Comparison of ENCODE assay signal across 16 mouse cellular contexts in the genomic region with DNA sequence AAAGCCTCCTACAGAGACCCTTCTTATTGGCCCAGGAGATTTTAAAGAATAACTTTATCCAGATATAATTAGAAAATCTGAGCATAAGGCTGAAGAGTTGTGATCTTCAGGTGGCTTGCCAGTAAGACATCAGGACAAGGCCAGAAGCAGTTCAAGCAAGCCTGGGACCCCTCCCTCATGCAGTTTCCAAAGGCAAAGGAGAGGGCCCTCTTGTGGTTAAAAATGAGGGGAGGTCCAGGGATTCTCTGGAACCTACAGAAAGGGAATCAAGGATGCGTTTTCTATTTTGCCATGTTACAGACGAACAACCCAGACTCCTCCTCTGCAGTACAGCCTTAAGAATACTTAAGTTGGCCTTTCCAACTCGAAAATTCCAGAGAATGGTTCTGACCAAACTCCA.
DNase-seq lines count a peak whose midpoint lies in the region; ATAC-seq and TF ChIP-seq lines count a peak whose summit lies in the region.
"Had no signal": no experiment of that assay in that cellular context is flagged by ENCODE, and none has a peak within 500 bp of the region (broad histone marks: within the 10 kb centered on the region; RNA-seq: fewer than 3 reads in every experiment).

No protein-coding gene starts in this region.

- H3K27ac ChIP-seq in hindbrain, postnatal 0 days = no peak overlapping the region
- H3K27ac ChIP-seq in hindbrain, embryonic 14.5 days = no peak overlapping the region
- H3K27ac ChIP-seq in midbrain, postnatal 0 days (ENCODE audit: low read depth, low read length) = no peak overlapping the region
- no peak overlapping the region for H3K27ac ChIP-seq in midbrain, embryonic 10.5 days (replicated peaks)
- H3K27ac ChIP-seq in stomach, postnatal 0 days (replicated peaks) = no peak overlapping the region
- H3K27ac ChIP-seq: intestine, embryonic 15.5 days; midbrain, embryonic 13.5 days; neural tube, embryonic 12.5 days had no signal

- no peak overlapping the region for H3K4me3 ChIP-seq in hindbrain, postnatal 0 days (ENCODE audit: low read length)
- no peak overlapping the region for H3K4me3 ChIP-seq in hindbrain, embryonic 14.5 days (replicated peaks; ENCODE audit: low read length)
- H3K4me3 ChIP-seq in midbrain, postnatal 0 days (ENCODE audit: low read depth, low read length) = no peak overlapping the region
- no peak overlapping the region for H3K4me3 ChIP-seq in midbrain, embryonic 10.5 days
- H3K4me3 ChIP-seq in stomach, postnatal 0 days (ENCODE audit: low read depth, low read length) = no peak overlapping the region
- H3K4me3 ChIP-seq: erythroblast, embryonic 14.5 days; intestine, embryonic 15.5 days; midbrain, embryonic 13.5 days; neural tube, embryonic 12.5 days had no signal

- peak; percentile 32 to 42 for DNase-seq in cerebellum, postnatal 10 days
- DNase-seq in cerebellum, postnatal 36 days = no peak
- DNase-seq in hindbrain, postnatal 0 days (ENCODE audit: low spot score) = peak; percentile 25
- DNase-seq in hindbrain, embryonic 14.5 days (ENCODE audit: low spot score) = no peak
- DNase-seq in midbrain, postnatal 0 days (ENCODE audit: low spot score) = no peak
- no peak for DNase-seq in midbrain, embryonic 10.5 days (ENCODE audit: low spot score)
- DNase-seq in stomach, postnatal 0 days (ENCODE audit: low spot score) = no peak
- DNase-seq in adrenal gland, adult 2 months = no peak
- DNase-seq: cerebellum, adult 11 months; heart, postnatal 14 days; lung, postnatal 36 days; thymus, postnatal 36 days had no signal

- no peaks in the 10 kb centered on the region for H3K36me3 ChIP-seq in hindbrain, postnatal 0 days (ENCODE audit: insufficient read depth, low read length)
- no peaks in the 10 kb centered on the region for H3K36me3 ChIP-seq in hindbrain, embryonic 14.5 days (replicated peaks; ENCODE audit: control insufficient read depth, insufficient read depth)
- no peaks in the 10 kb centered on the region for H3K36me3 ChIP-seq in midbrain, postnatal 0 days (ENCODE audit: insufficient read depth, low read length)
- no peaks in the 10 kb centered on the region for H3K36me3 ChIP-seq in midbrain, embryonic 10.5 days
- H3K36me3 ChIP-seq in stomach, postnatal 0 days (ENCODE audit: control insufficient read depth, insufficient read depth, low read length) = no peaks in the 10 kb centered on the region
- H3K36me3 ChIP-seq: intestine, embryonic 15.5 days; midbrain, embryonic 13.5 days; neural tube, embryonic 12.5 days had no signal

- WGBS in hindbrain, postnatal 0 days = 49% methylated on average over 3 of the region's 3 CpGs
- WGBS in hindbrain, embryonic 14.5 days = 44% methylated on average over 3 of the region's 3 CpGs
- WGBS in midbrain, postnatal 0 days = 58% methylated on average over 3 of the region's 3 CpGs
- 46% methylated on average over 3 of the region's 3 CpGs for WGBS in midbrain, embryonic 10.5 days
- 63% methylated on average over 3 of the region's 3 CpGs for whole genome bisulfite sequencing in stomach, postnatal 0 days

- H3K27me3 ChIP-seq in hindbrain, postnatal 0 days (ENCODE audit: insufficient read depth, low read length) = no peaks in the 10 kb centered on the region
- H3K27me3 ChIP-seq in hindbrain, embryonic 14.5 days (ENCODE audit: control insufficient read depth, insufficient read depth, low read length) = no peaks in the 10 kb centered on the region
- no peaks in the 10 kb centered on the region for H3K27me3 ChIP-seq in midbrain, postnatal 0 days (ENCODE audit: insufficient read depth, low read length)
- no peaks in the 10 kb centered on the region; the same call in 1 of the 2 replicates for H3K27me3 ChIP-seq in midbrain, embryonic 10.5 days (ENCODE audit: low read depth, poor library complexity, severe bottlenecking)
- no peaks in the 10 kb centered on the region for H3K27me3 ChIP-seq in stomach, postnatal 0 days (ENCODE audit: control insufficient read depth, insufficient read depth, low read length)
- H3K27me3 ChIP-seq: intestine, embryonic 15.5 days; midbrain, embryonic 13.5 days; neural tube, embryonic 12.5 days had no signal

- TF ChIP-seq CTCF in hindbrain, postnatal 0 days (IDR thresholded peaks at IDR 0.05; ENCODE audit: low read depth) = peak; percentile 36
- peak; percentile 38 for TF ChIP-seq CTCF in midbrain, postnatal 0 days (IDR thresholded peaks at IDR 0.05)
- TF ChIP-seq CTCF in stomach, postnatal 0 days (IDR thresholded peaks at IDR 0.05; ENCODE audit: low read depth) = peak; percentile 38; the same call in 1 of the 2 replicates

- H3K4me2 ChIP-seq in hindbrain, postnatal 0 days (ENCODE audit: low read depth, low read length) = no peak overlapping the region
- no peak overlapping the region for H3K4me2 ChIP-seq in hindbrain, embryonic 14.5 days (replicated peaks)
- H3K4me2 ChIP-seq in midbrain, postnatal 0 days (ENCODE audit: low read depth, low read length, poor library complexity, severe bottlenecking) = no peak overlapping the region
- H3K4me2 ChIP-seq in stomach, postnatal 0 days (replicated peaks; ENCODE audit: low read depth) = no peak overlapping the region
- H3K4me2 ChIP-seq: intestine, embryonic 15.5 days; midbrain, embryonic 13.5 days; neural tube, embryonic 12.5 days had no signal

- no peaks in the 10 kb centered on the region for H3K4me1 ChIP-seq in hindbrain, postnatal 0 days (ENCODE audit: insufficient read depth, low read length)
- H3K4me1 ChIP-seq in hindbrain, embryonic 14.5 days (replicated peaks; ENCODE audit: control insufficient read depth, insufficient read depth, low read length) = 0 out of 2 replicates have a peak, but pooled peaks cover 4% of the 10 kb centered on the region
- no peaks in the 10 kb centered on the region for H3K4me1 ChIP-seq in midbrain, postnatal 0 days (ENCODE audit: insufficient read depth, low read length)
- H3K4me1 ChIP-seq in midbrain, embryonic 10.5 days = peaks cover 9% of the 10 kb centered on the region
- H3K4me1 ChIP-seq in stomach, postnatal 0 days (replicated peaks; ENCODE audit: control insufficient read depth, insufficient read depth) = no peaks in the 10 kb centered on the region
- H3K4me1 ChIP-seq: intestine, embryonic 15.5 days had no signal

- H3K9ac ChIP-seq in hindbrain, postnatal 0 days (replicated peaks; ENCODE audit: low read length) = no peak overlapping the region
- H3K9ac ChIP-seq in hindbrain, embryonic 14.5 days = no peak overlapping the region
- H3K9ac ChIP-seq in midbrain, postnatal 0 days (replicated peaks; ENCODE audit: low read length, poor library complexity, severe bottlenecking) = no peak overlapping the region
- H3K9ac ChIP-seq in stomach, postnatal 0 days (ENCODE audit: low read length) = no peak overlapping the region
- H3K9ac ChIP-seq: intestine, embryonic 15.5 days; midbrain, embryonic 13.5 days; neural tube, embryonic 12.5 days had no signal

- no peak for ATAC-seq in hindbrain, postnatal 0 days
- ATAC-seq in hindbrain, embryonic 14.5 days (ENCODE audit: low FRiP score) = no peak
- ATAC-seq in midbrain, postnatal 0 days (ENCODE audit: low FRiP score) = no peak
- no peak for ATAC-seq in stomach, postnatal 0 days (ENCODE audit: low FRiP score, low TSS enrichment)
- ATAC-seq: intestine, embryonic 15.5 days; midbrain, embryonic 13.5 days had no signal

- TF ChIP-seq EP300 in stomach, postnatal 0 days (optimal IDR thresholded peaks at IDR 0.05) = no peak

- no peaks in the 10 kb centered on the region for H3K9me3 ChIP-seq in hindbrain, postnatal 0 days (ENCODE audit: low read length)
- no peaks in the 10 kb centered on the region for H3K9me3 ChIP-seq in hindbrain, embryonic 14.5 days (ENCODE audit: control insufficient read depth, low read length)
- no peaks in the 10 kb centered on the region for H3K9me3 ChIP-seq in midbrain, postnatal 0 days (ENCODE audit: low read length)
- H3K9me3 ChIP-seq in midbrain, embryonic 10.5 days (replicated peaks) = no peaks in the 10 kb centered on the region
- no peaks in the 10 kb centered on the region for H3K9me3 ChIP-seq in stomach, postnatal 0 days (ENCODE audit: control insufficient read depth, low read length)
- H3K9me3 ChIP-seq: intestine, embryonic 15.5 days; midbrain, embryonic 13.5 days; neural tube, embryonic 12.5 days had no signal

Comparison
In these comparisons a context has a peak if more than half of its experiments do, and no peak if none do; other contexts are left out.
1. DNase-seq: peak in cerebellum, postnatal 10 days (2 of 2) and hindbrain, postnatal 0 days (single experiment); none in cerebellum, postnatal 36 days (0 of 2), hindbrain, embryonic 14.5 days (single experiment), midbrain, postnatal 0 days (single experiment), midbrain, embryonic 10.5 days (single experiment), stomach, postnatal 0 days (single experiment) and adrenal gland, adult 2 months (single experiment).
2. Peak in every context shown above with its lines, with median percentiles within 50 percentile points of each other: CTCF ChIP-seq.